Mouse (Mus musculus) spleen, adult 2 months (tissue): ENCODE measurements around the gene Abhd5. TPM values are rescaled to one million over a fixed set of nuclear protein-coding genes. Genes with fewer than 3 reads are reported as not detected.

ENCODE experiments used
- DNase-seq, 2 experiments: peaks; one replicate each; pipeline versions ENCODE4 v3.0.0 to v3.0.0-alpha.2; 2012 to 2021; ENCODE audit warnings: low spot score in 2 of 2, low read depth in 1 of 2
- H3K27ac ChIP-seq: fragments of 200-500 bp; 2 replicates; pipeline ENCODE4 v1.5.1; 2012; ENCODE audit warnings: low read length, inconsistent platforms; ENCODE audit not compliant: insufficient read depth
- H3K27me3 ChIP-seq: fragments of 200-500 bp; 2 replicates; pipeline ENCODE4 v1.6.1; 2012; ENCODE audit warnings: mild to moderate bottlenecking, moderate library complexity, low read length, inconsistent platforms; ENCODE audit not compliant: control insufficient read depth, insufficient read depth
- H3K36me3 ChIP-seq: fragments of 200-500 bp; 2 replicates; pipeline ENCODE4 v1.6.1; 2012; ENCODE audit warnings: mild to moderate bottlenecking, low read length, inconsistent platforms; ENCODE audit not compliant: control insufficient read depth, insufficient read depth
- H3K4me1 ChIP-seq: fragments of 200-500 bp; 2 replicates; pipeline ENCODE4 v1.6.1; 2011; ENCODE audit warnings: inconsistent platforms; ENCODE audit not compliant: control insufficient read depth, insufficient read depth, insufficient read length
- H3K4me3 ChIP-seq: fragments of 200-500 bp; 2 replicates; pipeline ENCODE4 v1.5.1; 2011; ENCODE audit warnings: mild to moderate bottlenecking, inconsistent platforms; ENCODE audit not compliant: insufficient read depth, insufficient read length; ENCODE audit errors: extremely low read depth
- CTCF ChIP-seq: fragments of 200-500 bp; IDR thresholded peaks from 2 replicates; pipeline ENCODE4 v1.5.1; 2011; ENCODE audit warnings: mild to moderate bottlenecking, inconsistent platforms; ENCODE audit not compliant: insufficient read depth, insufficient read length, insufficient replicate concordance; ENCODE audit errors: extremely low read depth
- POLR2A ChIP-seq: fragments of 200-500 bp; IDR thresholded peaks from 2 replicates; pipeline ENCODE4 v1.6.1; 2011; ENCODE audit warnings: low read depth, low read length, inconsistent platforms
- WGBS: fragments of 180-500 bp; shearing (Covaris S2); methylation state at CpG from one replicate; pipeline ENCODE4 v1.1.7; 2018; 5-methylcytosine and 5-hydroxymethylcytosine counted together
- polyA plus RNA-seq: library from polyadenylated mRNA; depleted of rRNA; stranded (reverse); fragments of >200 nt; gene quantifications from 2 replicates; pipeline ENCODE4 v1.2.3, GENCODE M21; 2012

Abhd5 gene
- polyA plus RNA-seq, 1 experiment, result 5.6 TPM

GRCm38 (mm10) chr9:122344560-122344959, 6.8 kb upstream of the Abhd5 start:
- TF ChIP-seq POLR2A, result no peak
- TF ChIP-seq CTCF, result no peak
- no peak for DNase-seq
- Histone ChIP-seq H3K4me1 (no peaks in the 10 kb centered on the region), H3K27ac (no peak overlapping the region), H3K4me3 (no peak overlapping the region), H3K27me3 (no peaks in the 10 kb centered on the region), H3K36me3 (no peaks in the 10 kb centered on the region)
- WGBS, result 87% methylated on average over 8 of the region's 8 CpGs

- DNase-seq, result no peak
- no peaks in the 10 kb centered on the region for H3K36me3 ChIP-seq
- no peaks in the 10 kb centered on the region for H3K27me3 ChIP-seq
- H3K4me3 ChIP-seq, result no peak overlapping the region
- no peak overlapping the region for H3K27ac ChIP-seq
- TF ChIP-seq POLR2A (no peak), CTCF (no peak)
- 86% methylated on average over 3 of the region's 3 CpGs for WGBS
- H3K4me1 ChIP-seq, result no peaks in the 10 kb centered on the region
Observed at GRCm38 (mm10) chr9:122345291-122345690, 6.1 kb upstream of the Abhd5 start.

DNA sequence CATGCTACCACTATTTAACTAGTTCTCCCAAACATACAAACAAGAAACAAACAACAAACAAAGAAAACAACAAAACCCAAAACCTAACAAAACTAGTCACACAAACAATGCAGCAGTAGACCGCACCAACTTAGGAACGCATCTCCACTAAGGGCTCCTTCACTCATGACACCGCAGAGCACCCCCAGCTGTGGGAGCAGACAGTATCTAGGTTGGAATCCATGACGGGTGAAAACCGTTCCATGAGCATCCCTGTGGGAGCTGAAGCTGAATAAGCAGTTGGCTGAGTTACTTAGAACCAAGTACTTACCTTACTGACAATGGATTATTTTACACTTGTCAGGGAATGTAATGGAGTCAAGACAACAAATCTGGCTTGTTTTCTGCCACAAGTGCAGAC, 5.3 kb upstream of the Abhd5 start:
- WGBS, result 95% methylated on average over 5 of the region's 5 CpGs
- TF ChIP-seq POLR2A, result no peak
- TF ChIP-seq CTCF, result no peak
- no peak for DNase-seq
- H3K4me3 ChIP-seq, result no peak overlapping the region
- no peaks in the 10 kb centered on the region for H3K4me1 ChIP-seq
- H3K27me3 ChIP-seq, result no peaks in the 10 kb centered on the region
- H3K36me3 ChIP-seq, result no peaks in the 10 kb centered on the region
- no peak overlapping the region for H3K27ac ChIP-seq

- no peak for TF ChIP-seq CTCF
- no peak for TF ChIP-seq POLR2A
- 72% methylated on average over 1 of the region's 1 CpGs for WGBS
- no peak for DNase-seq
- Histone ChIP-seq H3K36me3 (no peaks in the 10 kb centered on the region), H3K4me3 (no peak overlapping the region), H3K27ac (no peak overlapping the region), H3K27me3 (peaks cover 3% of the 10 kb centered on the region; the same call in 1 of the 2 replicates), H3K4me1 (no peaks in the 10 kb centered on the region; the same call in 1 of the 2 replicates)
Observed at GRCm38 (mm10) chr9:122347882-122348281, 3.5 kb upstream of the Abhd5 start.

- TF ChIP-seq POLR2A, result no peak
- no peak for TF ChIP-seq CTCF
- Histone ChIP-seq H3K27me3 (peaks cover 3% of the 10 kb centered on the region; the same call in 1 of the 2 replicates), H3K36me3 (no peaks in the 10 kb centered on the region), H3K27ac (no peak overlapping the region), H3K4me3 (no peak overlapping the region), H3K4me1 (no peaks in the 10 kb centered on the region; the same call in 1 of the 2 replicates)
- WGBS, result 65% methylated on average over 4 of the region's 4 CpGs
- no peak for DNase-seq
Observed at GRCm38 (mm10) chr9:122349286-122349685, 2.1 kb upstream of the Abhd5 start.

- H3K36me3 ChIP-seq, result no peaks in the 10 kb centered on the region
- peaks cover 3% of the 10 kb centered on the region; the same call in 1 of the 2 replicates for H3K27me3 ChIP-seq
- DNase-seq, result no peak
- 79% methylated on average over 7 of the region's 7 CpGs for WGBS
- TF ChIP-seq POLR2A (no peak), CTCF (no peak)
- no peaks in the 10 kb centered on the region; the same call in 1 of the 2 replicates for H3K4me1 ChIP-seq
- H3K27ac ChIP-seq, result no peak overlapping the region
- no peak overlapping the region for H3K4me3 ChIP-seq
Observed at GRCm38 (mm10) chr9:122350396-122351130, 845 bp upstream of the Abhd5 start.

GRCm38 (mm10) chr9:122352025-122352392, 601 bp downstream of the Abhd5 start:
- DNase-seq, result no peak
- Histone ChIP-seq H3K4me3 (peak overlapping the region; percentile 69), H3K27me3 (peaks cover 3% of the 10 kb centered on the region; the same call in 1 of the 2 replicates), H3K36me3 (no peaks in the 10 kb centered on the region), H3K27ac (peak overlapping the region; percentile 61), H3K4me1 (no peaks in the 10 kb centered on the region; the same call in 1 of the 2 replicates)
- TF ChIP-seq CTCF (no peak), POLR2A (no peak)
- 1% methylated on average over 30 of the region's 30 CpGs for WGBS
